Mouse (Mus musculus): ENCODE measurements around the gene Reck. TPM values are rescaled to one million over a fixed set of nuclear protein-coding genes. Genes with fewer than 3 reads are reported as not detected.

The Reck gene
- total RNA-seq, 4 experiments from 2014 or later = 1.4 to 2.4 (median 2.0) TPM

DNA sequence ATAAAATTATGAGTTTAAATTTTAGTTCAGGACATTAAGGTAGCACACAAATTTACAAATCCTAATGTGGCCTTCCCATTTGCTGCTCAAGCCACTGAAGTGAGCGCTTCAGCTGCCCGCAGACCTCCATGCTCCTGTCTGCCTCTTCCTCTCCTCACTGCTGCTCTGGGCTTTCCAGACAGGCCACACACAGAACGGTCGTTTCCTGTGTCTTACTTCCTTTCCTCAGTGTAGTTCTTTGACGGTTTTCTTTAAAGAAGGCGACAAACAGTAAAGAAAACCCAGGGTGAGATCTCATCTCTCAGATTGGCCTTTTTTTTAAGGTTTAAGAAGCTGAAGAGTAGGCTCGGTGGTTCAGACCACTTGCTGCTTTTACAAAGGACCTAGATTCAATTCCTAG lies 28.4 kb downstream of the Reck start:
- no peak for DNase-seq (ENCODE audit: low spot score in 2 of 2)

DNA sequence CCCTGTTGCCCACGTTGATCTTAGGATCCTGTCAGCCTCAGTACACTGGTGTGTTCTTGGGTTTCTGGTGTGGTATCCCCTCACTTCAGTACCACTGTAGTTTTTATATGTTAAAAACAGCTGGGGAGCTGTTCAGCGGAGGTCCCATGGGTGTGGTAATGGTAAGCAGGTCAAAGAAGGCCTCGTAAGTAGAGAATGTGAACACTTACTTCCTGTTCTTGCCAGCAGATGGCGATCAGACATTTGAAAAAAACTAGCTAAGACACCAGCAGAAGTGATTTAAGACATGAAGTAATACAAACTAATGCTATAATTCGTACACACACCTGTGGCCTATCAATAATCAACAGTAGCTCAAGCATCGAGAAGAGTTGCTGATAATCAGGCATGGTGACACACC lies 31.1 kb downstream of the Reck start:
- peak; percentile 22 to 33 for DNase-seq (ENCODE audit: low spot score in 2 of 2)

DNA sequence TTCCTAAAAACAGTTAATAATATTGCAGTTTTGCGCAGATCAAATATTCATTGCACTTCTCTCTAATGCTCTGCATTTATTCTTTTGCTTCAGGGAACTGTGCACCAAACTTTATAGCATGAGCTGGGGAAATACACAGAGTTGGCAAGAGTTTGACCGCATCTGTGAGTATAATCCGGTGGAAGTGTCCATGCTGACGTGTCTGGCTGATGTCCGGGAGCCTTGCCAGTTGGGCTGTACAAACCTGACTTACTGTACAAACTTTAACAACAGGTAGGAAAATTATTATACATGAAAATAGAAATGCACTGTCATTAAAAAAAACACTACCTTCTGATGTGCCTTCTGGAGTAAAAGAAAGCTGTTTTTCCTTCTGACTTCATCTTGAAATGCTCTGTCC lies 42.9 kb downstream of the Reck start:
- no peak for DNase-seq (ENCODE audit: low spot score in 2 of 2)

DNA sequence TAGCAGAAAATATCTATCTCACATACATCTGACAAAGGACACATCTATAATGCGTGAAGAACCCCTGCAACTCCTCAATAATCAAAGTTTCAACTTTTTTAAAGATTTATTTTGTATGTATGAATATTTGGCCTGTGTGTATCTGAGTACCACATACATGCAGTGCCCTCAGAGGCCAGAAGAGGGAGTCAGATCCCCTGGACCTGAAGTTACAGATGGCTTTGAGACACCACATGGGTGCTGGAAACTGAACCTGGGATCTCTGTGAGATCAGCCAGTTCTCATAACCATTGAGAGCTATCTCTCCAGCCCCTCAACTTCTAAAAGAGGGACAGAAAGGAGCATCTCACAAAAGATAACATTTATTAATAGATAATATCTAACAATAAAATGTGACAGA lies 45.3 kb downstream of the Reck start:
- no peak for DNase-seq (ENCODE audit: low spot score in 2 of 2)

DNA sequence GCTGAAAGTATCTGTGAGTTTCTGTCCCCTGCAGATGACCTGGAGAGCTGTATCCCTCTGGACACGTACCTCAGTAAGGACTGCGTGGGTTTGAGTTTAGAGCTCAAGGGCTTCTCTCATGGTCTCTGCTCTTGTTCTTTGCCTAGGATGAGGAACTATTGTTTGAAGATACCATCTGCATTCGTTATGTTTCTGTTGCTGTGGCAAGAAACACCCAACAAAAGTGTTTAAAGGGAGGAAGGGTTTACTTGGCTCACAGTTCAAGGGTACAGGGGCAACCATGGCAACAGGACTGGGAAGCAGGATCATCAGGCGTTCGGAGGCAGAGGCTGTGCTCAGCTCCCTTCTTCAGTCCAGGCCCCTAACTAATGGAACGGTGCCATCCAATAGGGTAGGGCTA lies 49.8 kb downstream of the Reck start:
- DNase-seq (ENCODE audit: low spot score in 2 of 2) = no peak

DNA sequence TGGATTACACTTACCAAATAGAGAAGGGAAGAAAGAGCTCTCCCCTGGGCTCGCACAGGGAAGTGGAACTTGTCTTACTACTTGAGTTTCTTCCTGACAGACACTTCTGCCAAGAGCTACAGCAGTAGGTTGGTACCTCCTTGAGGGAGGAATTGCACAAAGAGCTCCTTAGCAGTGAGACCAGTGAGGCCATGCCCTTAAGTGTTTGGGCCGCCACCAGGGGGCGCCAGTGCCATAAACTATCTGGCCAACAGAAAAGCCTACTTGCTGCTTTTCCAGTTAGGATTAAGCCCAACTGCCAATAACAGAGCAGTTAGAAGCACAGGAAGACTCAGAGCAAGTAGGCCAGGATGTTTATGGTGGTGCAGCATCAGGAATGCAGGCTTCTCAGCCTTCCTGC lies 50.4 kb downstream of the Reck start:
- peak; percentile 82 to 83 for DNase-seq (ENCODE audit: low spot score in 2 of 2)

DNA sequence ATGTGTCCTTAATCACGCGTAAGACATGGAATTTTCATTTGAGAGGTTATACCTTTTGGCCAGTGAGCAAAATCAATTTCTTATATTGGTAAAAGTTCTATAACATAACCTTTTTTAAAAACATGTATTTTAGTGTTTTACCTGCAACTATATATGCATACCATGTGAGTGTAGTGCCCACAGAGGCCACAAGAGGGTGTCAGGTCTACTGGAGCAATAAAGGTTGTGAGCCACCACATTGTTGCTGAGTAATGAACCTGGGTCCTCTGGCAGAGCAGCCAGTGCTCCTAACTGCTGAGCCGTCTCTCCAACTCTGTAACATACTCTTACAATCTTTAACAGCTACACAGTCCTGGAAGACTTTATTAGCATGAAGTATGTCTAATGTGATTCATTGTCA lies 52.5 kb downstream of the Reck start:
- DNase-seq (ENCODE audit: low spot score in 2 of 2) = no peak

DNA sequence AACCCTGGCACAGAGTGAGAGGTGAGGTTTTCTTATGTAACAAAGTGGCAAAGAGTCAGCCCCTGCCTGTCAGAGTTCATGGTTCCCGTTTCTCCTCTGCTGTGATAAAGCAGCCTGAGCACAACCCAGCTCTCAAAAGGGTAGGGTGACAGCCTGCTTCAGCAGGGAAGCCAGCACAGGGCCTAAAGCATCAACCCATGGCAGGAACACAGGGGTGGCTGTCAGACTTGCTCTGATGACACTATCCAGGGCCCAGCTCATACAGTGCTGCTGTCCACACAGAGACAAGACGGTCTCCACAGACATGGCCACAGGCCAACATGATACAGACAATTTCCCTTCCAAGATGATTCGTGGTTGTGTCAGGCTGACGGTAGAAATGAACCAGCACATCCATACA lies 56.5 kb downstream of the Reck start:
- DNase-seq (ENCODE audit: low spot score in 2 of 2) = no peak

DNA sequence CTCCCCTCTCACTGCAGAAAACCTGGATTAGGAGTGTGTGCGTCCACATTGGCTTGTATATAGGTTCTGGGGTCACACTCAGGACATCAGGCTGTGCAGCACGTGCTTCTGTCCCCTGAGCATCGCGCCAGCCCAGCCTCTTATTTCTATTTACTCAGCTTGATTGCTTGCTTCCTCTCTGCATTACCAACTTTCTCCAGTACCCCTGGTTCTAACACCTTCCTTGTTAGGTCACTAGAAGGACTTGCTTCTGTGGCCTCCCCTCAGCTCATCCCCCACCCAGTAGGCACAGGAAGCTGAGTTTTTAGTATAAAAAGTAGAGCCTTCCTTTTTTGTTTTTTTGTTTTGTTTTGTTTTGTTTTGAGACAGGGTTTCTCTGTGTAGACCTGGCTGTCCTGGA lies 60.9 kb downstream of the Reck start:
- no peak for DNase-seq (ENCODE audit: low spot score in 2 of 2)

DNA sequence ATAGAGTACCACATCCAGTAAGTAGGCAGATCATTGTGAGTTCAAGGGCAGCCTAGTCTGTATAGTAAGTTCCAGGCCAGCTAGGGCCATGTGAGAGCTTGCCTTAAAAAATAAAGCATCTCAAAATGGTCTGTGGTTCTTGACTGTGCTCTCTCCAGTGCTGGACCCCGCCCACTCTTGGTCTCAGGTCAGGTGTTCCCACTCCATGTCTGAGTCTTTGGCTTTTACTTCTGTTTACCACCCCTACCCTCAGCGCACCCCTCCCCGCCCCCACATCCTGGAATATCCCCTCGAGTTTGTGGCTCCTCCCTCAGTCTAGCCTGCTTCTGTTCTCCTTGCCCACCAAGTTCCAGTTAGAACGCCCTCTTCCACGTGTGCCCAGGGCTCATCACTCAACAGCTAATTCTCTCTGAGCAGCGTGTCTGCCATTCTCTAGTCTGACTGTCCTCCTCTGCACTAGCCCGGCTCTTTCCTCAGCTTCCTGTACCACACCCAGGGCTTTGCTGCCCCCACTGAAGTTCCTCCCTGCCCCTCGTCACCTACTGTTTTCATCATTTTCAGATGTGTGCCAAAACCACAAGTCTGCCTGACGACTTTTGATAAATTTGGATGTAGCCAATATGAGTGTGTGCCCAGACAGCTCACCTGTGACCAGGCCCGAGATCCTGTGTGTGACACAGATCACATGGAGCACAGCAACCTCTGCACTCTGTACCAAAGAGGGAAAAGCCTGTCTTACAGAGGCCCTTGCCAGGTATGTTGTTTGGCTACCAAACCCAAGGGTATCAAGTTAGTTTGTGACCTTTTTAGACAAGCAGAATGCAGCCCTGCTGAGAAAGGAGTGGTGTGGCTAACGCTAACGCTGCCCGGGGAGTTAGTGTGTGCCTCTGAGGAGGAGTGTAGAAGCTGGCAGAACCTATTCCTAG lies 61.7 kb downstream of the Reck start:
- peak; percentile 50 to 56 for DNase-seq (ENCODE audit: low spot score in 2 of 2)

DNA sequence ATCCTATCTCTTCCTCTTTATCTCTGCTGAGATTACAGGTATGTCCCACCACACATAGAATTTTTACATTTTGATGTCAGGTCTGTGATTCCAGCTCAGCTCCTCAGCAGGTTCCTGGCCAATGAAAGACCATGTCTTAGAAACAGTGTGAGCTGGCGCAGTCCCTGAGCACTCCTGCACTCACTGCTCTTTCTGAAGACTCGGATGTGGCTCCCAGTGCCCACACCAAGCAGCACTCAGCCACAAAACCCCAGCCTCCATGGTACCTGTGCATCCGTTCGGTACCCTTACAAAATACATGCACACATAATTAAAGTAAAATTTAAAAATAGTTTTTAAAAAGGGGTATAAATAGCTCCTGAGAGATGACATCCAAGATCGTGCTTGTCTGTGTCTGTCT lies 66.0 kb downstream of the Reck start:
- no peak for DNase-seq (ENCODE audit: low spot score in 2 of 2)

DNA sequence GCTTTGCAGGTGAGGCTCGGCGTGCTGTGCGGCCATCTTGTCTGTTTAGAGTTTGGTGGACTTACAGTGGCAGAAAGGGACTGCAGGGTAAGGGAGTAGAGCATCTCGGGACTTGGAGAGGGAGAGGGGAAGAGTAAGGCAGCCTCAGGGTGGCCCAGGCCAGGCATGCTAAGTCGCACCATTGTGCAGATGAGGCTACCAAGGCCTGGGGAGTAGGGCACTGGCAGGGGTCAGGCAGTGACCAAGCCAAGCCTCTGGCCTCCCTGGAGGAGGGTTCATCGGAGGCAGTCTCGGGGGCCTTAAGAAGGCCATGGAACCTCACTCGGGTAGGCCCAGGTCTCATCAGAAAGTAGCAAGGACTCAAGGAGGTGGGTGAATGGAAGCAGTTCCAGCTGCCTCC lies 67.1 kb downstream of the Reck start:
- no peak for DNase-seq (ENCODE audit: low spot score in 2 of 2)

DNA sequence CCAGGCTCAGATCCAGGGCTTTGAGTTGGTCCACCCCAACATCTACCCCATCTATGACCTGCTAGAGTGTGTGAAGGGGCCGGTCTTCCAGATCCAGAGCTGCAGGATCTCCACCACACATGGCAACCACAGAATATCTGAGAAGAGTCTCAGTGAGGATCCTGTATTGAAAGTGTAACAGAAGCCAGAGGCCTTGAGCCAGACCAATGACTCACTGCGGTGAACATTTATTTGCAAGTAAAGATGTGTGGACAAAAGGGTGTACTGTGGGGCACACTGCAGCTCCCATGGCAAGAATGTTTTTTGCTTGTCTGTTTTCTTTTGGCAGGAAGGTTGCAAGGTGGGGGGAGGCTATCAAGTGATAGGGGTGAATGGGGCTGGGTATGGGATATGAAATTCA lies 72.2 kb downstream of the Reck start:
- DNase-seq (ENCODE audit: low spot score in 2 of 2) = no peak

DNA sequence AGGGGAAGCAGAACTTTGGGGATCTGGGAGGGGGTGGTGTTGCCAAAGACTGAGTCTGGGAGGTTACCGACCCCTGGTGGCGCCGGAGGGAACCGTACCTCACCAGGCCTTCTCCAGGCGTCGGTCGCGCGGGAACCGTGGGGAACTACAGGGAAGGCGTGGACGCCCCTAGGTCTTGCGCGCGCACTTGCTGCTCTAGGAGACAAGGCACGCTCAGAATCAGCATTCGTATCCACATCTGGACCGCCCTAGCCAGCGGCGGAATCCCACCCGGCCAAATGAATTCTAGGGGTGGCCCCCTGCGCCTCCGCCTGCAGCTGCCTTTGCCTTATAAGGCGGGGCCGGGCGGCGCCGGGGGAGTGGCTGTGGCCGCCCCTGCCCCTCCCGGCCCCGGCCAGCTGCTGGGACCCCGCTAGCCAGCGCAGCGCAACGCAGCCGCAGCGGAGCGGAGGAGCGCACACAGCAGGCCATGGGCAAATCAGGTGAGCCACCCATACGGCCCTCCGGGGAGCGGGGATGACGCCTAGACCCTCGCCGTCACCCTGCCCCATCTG lies 82.0 kb downstream of the Reck start, which contains the start of gene Glipr2:
Glipr2 (plus strand) TSS at position 110 of the 554 bp plus-strand sequence.
- peak; percentile 72 to 76 for DNase-seq (ENCODE audit: low spot score in 2 of 2)

DNA sequence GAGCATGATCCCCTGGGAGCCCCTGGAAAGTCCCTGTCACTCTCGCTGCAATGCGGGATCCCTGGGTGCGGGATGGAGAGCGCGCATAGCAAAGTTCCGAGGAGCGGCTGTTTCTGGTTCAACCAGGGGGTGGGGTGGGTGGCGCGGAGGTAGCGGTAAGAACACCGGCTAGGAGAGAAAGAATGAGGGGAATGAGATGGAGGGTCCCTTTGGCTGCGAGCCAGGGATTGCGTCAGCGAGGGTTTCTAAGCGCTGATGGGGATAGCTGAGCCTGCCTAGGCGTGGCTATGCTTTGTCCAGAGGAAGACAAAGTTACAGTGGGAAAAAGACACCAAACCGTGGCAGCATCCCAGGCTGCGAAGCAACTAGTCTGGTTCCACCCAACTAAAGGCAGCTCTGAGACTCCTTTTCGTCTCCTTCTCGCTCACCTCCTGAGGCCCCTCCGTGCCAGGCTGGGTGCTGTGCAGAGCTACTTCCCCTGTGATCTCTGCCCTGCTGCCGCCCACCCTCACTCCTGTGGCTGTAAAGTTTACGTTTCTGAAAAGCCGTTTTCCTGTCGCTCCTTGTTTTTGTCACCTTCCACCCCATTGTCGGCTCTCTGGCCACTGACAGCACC lies 82.6 kb downstream of the Reck start:
- DNase-seq (ENCODE audit: low spot score in 2 of 2) = peak; percentile 34 to 42

DNA sequence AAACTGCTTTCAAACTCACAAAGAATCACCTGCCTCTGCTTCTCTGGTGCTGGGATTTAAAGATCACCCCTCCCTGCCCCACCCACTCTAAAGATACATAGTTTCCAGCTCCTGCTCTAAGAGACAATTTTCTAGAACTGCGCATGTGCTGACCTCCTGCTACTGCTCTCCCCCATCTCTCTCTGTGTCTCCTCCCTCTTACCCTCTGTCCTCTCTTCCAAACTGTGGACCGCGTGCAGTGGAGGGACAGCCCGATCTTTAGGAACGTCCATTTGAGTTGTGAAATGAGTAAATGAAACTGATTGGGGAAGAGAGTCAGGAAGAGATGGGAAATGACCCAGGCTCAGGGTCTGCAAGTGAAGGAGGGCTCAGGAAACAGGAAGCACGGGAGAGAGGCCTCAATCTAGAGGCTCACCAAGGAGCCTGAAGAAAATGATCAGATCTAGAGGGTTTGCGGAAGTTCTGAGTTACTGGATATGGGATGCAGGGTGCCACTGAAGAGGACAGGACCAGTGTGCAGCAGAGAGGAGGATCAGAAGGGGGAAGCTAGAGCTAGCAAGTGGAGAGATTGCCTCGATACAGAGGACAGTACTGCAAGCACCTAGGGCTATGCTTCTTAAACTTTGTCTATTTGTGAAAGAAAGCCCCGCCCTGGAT lies 84.3 kb downstream of the Reck start:
- no peak for DNase-seq (ENCODE audit: low spot score in 2 of 2)

DNA sequence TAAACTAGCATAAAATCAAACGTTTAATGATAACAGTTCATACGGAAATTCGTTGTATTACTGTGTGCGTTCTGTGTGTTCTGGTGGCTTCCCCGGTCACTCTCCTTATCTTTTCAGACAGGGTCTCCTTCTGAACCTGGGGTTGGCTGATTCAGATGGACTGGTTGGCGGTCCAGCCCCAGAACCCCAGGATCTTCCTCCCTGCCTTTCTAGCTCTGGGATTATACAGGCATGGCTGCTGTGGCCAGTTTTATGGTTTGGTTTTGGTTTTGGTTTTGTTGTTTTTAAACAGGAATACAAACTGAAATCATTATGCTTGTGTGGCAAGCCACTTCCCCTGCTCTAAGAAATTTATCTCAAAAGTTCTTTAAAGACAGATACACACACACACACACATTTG lies 84.9 kb downstream of the Reck start:
- no peak for DNase-seq (ENCODE audit: low spot score in 2 of 2)

DNA sequence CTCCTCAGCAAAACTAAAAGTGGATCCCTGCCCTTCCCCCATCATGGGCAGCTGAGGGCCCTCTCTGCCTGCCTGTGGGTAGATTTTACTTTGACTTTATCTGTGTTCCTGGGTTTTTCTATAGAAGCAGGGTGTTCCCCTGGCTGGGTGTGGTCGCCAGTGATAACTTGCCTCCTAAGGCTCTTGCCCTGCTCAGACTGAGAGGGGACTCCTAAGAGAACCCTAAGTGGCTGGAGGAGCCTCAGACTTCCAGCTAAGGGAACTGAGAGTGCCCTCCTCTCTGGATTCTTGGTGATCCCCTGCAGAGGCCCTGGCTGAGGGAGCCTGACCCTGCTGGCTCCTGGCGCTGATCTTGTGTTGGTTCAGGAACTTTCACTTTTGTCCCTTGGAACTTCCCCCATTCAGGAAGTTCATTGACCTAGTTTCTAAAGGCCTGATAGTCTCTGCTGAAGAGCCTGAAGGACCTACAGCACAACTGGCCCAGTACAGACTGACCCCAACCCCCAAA lies 89.0 kb downstream of the Reck start:
- DNase-seq (ENCODE audit: low spot score in 2 of 2) = no peak

DNA sequence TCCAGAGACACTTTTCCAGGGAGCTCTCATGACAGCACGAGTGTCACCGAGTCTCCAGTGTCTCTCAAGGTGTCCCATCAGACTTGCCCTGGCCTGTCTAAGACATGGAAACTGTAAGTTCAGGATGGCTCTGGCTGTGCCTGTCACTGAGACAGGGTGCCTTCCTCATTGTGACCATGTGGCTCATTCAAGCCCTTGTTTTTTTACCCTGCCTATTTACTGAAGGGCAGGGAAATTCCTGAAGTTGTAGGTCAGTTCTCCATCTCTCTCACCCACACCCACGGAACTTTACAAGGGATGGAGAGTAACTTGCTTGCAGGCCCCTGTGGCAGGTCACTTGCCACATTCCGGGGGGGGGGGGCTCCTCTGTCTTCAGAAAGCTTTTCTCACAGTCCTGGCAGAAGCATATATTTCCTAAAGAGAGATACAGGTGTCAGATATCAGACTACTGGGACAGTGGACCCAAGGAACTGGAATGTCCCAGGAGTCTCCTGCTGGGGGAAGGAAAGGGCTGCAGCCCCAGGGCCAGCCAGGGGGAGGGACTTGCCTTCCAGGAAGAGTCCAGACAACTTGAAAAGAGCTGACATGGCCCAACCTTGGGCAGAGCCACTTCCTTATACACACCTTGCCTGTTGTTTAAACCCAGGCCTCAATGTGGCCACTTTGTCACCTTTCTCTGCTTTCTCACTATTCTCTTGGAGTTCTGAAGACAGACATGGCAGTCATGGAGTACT lies 89.8 kb downstream of the Reck start:
- no peak for DNase-seq (ENCODE audit: low spot score in 2 of 2)

DNA sequence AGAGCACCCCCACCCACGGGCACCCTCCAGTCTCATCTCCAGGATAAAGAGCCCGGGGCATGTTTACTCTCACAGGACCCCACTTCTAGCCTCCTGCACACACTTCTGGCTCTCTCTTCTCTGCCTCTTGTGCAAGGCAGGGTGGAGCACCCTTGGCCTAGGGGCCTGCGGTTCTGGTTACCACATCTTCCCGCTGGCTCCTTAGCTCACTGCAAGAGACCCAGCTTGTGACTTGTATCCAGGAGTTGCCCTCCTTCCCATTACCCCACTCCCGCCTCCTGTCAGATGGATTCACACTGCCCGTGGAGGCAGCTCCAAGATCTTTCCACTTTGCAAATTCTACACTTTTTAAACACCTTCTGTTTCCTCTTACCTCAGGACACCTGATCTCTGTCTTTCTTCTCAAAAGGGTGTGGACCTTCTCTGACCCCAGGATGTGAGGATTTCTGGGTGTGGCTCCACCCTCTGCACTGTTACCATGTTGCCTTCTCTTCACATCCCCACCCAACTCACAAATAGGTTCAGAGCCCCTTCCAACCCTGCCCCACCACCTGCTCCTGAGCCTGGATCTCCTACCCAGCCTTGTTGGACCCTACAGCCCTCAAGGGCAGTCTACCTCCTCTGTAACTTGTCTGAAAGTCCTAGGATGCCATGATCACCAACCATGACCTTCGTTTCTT lies 90.7 kb downstream of the Reck start:
- DNase-seq (ENCODE audit: low spot score in 2 of 2) = no peak

DNA sequence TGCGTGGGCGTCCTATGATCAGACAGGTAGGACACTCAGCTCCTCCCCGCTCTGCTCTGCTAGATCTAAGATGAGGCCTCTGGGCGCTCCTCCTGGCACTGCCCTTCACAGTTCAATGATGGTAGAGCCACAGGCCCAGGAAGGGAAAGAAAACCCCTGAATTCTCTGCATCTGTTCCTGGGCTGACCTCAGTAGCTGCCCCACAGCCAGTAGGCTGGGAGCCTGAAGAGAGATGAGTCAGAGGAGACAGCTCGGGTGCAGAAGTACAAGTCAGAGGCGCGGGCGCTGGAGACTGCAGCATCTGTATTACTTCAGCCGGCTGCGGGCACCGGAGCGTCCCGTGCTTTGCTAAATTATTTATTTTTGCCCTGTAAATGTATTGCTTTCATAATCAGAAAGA lies 93.3 kb downstream of the Reck start:
- DNase-seq (ENCODE audit: low spot score in 2 of 2) = peak; percentile 57 to 73
